Mouse (Mus musculus) c-Kit-negative CD71-positive TER-119-positive erythroid progenitor cells, embryonic 14.5 days (primary cell): ENCODE measurements around the gene Atg10.

Experiments used
- DNase-seq: peaks from one replicate; pipeline ENCODE4 v3.0.0-alpha.2; 2013; ENCODE audit warnings: low read depth, low spot score

The Atg10 gene

DNA sequence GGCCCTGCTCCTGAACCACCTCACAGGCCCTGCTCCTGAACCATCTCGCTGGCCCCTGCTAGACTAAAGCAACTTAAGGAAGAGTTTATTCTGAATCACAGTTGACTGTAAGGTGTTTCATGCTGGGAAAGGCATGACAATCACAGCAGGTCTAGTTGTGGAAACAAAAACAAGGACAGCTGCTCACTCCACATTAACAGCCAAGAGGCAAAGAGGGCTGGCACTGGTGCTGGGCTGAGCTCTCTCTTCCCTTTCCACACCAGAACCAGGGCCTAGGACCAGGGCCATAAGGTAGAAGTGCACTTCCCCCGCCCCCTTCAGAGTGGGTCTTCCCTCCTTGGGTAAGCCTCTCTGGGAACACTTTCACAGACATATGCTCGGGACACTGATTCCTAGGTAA, 48.4 kb downstream of the Atg10 start:
- no peak for DNase-seq

GRCm38 (mm10) chr13:91171766-91172491, 51.8 kb downstream of the Atg10 start:
- no peak for DNase-seq

- no peak for DNase-seq
Measured at GRCm38 (mm10) chr13:91171205-91171604, 52.6 kb downstream of the Atg10 start.

DNA sequence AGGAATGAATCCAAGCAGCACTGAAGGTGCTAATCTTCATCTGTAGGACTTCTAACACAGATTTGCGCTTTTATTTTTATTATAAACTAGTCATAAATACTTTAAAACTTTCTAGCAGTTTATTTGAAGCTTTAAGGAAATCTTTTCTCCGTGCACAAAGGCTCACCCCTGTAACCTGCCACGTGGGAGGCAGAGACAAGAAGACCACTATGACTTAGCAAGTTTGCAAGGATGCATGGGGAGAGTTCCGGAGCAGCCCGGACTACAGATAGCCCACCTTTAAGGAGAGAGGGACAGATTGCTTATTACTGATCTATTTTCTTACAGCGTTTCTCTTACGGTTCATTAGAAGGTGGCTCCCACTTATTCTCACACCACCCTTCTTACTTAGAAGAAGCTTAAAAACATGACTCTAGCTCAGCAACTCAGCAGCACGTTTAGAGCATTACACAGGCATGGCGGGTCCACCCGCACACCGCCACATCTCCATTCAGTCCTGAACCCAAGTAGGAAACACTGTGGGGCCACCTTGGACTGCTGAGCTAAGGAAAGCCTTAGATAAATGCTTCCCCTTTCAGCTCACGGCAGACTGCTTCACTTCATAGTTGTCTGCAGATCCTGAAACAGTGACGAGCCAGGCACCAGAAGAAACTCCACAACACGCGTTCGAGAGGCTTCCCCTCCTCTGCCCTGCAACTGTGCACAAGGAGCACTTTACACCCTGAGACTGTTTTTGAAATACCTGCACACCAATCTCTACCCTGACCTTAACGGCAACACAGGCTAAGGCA, 54.0 kb downstream of the Atg10 start:
- DNase-seq: no peak

- no peak for DNase-seq
Measured at GRCm38 (mm10) chr13:91168486-91168885, 55.3 kb downstream of the Atg10 start.

GRCm38 (mm10) chr13:91167561-91167960, 56.2 kb downstream of the Atg10 start:
- no peak for DNase-seq

DNA sequence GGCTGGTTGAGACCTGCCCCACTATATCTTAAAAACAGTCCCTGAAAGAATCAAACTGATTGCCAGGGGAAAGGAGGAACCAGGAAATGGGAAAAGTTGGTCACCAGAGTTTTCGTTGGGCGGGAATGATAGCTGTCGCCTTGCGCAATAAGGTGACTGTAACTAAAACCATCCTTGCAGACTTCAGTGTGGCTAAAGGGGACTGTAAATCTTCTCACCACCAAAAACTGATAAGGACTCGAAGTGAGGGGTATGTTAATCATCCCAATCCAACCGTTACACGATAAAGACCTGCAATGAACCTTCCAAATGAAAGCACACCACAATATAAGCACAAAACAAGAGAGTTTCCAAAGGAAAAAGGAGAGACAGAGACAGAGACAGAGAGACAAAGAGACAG, 57.5 kb downstream of the Atg10 start:
- DNase-seq: no peak

- no peak for DNase-seq
Measured at GRCm38 (mm10) chr13:91165200-91165599, 58.6 kb downstream of the Atg10 start.

DNA sequence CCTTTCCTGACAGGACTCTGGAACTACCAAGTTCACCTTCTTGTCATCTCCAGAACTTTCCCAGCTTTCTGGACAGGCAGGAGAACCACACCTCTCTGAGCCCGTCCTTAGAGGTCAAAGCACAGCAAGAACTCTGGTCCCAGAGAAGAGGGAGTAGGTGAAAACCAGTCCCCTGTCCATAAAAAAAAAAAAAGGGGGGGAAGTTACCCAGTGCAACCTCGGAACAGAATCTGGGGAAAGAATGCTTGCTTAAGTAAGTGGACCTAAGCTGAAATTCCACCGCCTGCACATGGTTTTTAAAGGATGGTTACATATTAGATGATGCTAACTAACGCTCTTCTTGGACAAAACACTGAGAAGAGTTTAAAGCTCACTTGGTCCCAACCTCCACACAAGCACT, 60.5 kb downstream of the Atg10 start:
- DNase-seq: no peak

DNA sequence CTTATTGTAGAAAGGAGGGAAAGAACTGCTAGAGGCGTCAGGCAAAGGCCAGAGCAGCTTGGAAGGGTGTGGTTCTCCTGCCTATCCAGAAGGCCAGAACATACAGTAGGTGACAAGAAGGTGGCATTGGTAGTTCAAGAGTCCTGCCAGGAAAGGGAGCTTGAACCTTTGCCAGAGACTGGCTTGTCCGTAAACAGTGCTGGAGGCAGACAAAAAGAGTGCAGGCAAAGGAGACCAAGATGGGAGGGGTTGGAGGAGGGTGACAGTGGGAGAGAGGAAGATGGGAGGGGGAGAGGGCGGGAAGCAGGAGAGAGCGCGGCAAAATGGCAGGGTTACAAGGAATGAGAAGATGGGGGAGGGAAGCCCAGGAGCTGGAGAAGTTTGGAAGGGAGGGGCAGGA, 61.3 kb downstream of the Atg10 start:
- DNase-seq: no peak

GRCm38 (mm10) chr13:91160616-91161015, 63.2 kb downstream of the Atg10 start:
- no peak for DNase-seq

DNA sequence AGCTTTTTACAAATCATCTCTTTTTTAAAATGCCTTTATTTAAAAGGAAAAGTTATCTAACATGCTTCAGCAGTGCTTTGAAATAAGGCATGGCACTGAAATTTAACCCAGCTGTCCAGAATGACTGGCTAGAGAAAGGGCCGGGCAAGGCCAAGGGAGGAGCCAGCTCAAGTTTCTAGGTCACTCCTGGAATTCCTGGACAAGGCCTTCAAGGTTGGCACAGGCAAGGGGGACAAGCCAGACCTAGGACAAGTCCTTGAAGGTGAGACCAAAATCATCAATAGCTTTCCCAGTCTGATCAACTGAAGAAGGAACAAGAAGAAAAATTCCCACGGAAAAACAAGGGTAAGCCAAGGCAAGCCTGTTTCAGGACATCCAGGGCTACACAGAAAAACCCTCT, 63.9 kb downstream of the Atg10 start:
- DNase-seq: no peak

- DNase-seq: no peak
Measured at GRCm38 (mm10) chr13:91157941-91158340, 65.8 kb downstream of the Atg10 start.

- DNase-seq: no peak
Measured at GRCm38 (mm10) chr13:91157429-91157828, 66.3 kb downstream of the Atg10 start.

- DNase-seq: no peak
Measured at GRCm38 (mm10) chr13:91156949-91157348, 66.8 kb downstream of the Atg10 start.

- DNase-seq: no peak
Measured at GRCm38 (mm10) chr13:91156308-91156707, 67.5 kb downstream of the Atg10 start.

- no peak for DNase-seq
Measured at GRCm38 (mm10) chr13:91155429-91156207, 68.2 kb downstream of the Atg10 start.

DNA sequence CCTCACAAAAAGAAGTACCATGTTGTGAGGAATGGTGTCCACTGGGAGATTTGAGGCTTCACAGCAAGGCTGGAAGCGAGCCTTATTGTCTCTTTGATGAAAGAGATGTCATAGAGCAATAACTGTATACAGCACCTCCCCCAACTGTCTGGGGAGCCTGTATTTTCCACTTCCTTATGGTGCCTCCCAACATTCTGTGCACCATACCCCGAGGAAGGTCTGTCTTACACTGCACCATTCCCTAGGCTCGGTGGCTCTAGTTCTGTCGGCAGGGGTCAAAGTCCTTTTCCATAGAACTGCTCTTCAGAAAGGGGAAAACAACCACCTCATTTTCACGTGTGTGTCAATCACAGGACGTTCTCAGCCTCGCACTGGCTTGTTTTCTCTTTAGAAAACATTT, 69.1 kb downstream of the Atg10 start:
- DNase-seq: no peak

DNA sequence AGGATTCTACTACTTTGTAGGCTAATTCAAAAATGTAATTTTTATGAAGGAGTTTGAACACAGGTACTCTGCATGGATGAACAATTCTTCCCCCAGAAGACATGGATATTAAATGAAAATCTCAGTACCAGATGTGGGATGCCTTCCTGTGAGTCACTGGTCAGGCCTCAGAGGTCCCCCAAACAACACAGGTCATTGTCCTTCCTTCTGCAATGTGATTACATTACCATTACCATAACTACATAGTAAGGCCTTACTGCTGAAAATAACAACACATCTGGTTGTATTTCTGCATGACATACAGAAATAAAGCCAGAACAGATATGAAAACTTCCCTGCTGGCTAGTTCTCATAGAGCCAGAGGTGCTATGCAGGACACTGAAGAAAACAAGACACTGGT, 87.4 kb downstream of the Atg10 start:
- DNase-seq: no peak

DNA sequence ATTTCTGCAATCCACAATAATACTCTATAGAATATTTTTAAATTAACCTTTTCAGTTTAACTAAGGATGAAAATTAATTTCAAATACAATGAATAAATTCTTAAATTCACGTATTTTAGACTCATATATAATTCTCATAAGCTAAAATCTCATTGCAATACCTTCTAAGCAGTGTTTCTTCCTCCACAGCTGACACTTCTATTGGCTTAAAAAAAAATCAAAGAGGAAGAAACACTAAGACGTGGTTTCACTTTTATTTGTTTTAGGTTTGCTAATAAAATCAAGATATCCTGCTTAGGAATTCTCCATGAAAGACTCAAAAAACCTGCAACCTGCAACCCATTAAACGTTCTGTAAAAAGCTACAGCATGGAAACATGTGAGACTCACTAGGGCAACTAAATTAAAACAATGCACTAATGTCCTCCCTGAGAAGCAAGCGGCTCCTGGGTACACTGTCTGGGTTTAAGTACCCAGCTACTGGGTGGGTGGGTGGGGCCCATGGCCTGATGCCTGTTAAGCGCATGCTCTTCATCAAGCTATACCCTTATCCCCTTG, 90.4 kb downstream of the Atg10 start:
- DNase-seq: no peak

- DNase-seq: no peak
Measured at GRCm38 (mm10) chr13:91129071-91129470, 94.7 kb downstream of the Atg10 start.

DNA sequence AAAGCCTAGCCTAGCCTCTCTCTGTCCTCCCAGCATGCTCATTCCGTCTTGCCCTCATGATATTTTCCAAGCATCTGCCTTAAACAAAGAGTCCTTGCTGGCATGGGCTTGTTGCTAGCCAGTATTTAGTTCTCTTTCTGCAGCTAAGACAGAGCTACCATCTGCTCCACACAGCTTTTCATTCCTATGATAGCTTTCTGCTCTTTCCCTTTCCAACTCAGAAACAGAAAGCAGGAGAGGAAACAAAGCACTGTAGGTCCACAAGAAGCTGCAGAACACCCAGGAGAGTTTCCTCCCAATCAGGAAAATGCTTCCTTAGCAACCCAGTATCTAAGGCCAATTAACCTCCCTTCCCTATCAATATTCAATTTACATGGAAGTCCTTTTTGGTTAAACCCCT, 95.2 kb downstream of the Atg10 start:
- DNase-seq: no peak
